Mouse (Mus musculus): ENCODE data around the gene Tns3. TPM values are rescaled to one million over a fixed set of nuclear protein-coding genes. Genes with fewer than 3 reads are reported as not detected.

The Tns3 gene
- total RNA-seq (2014; fragmentation: Nextera tagmentation) (not detected in 2 replicates), total RNA-seq (2017) (0.22 and 0.41 TPM in 2 replicates), polyA plus RNA-seq (2012) (not detected in 2 replicates)

GRCm38 (mm10) chr11:8664393-8664743 is at the start of gene Tns3:
TSS of gene Tns3 (minus strand) at chr11:8664535.
- ATAC-seq (ENCODE audit: extremely low read depth, insufficient number of reproducible peaks, low FRiP score, poor library complexity, severe bottlenecking) (no peak), DNase-seq (ENCODE audit: low spot score) (no peak)
- peaks cover 10% of the 10 kb centered on the region; the same call in 1 of the 2 replicates for H3K9me3 ChIP-seq (replicated peaks)
- H3K36me3 ChIP-seq (replicated peaks) = no peaks in the 10 kb centered on the region
- H3K27me3 ChIP-seq (ENCODE audit: insufficient read depth, low read length) = peaks cover 5% of the 10 kb centered on the region; the same call in 1 of the 2 replicates
- H3K4me3 ChIP-seq (ENCODE audit: low read depth, low read length) = no peak within 1 kb of the TSS
- H3K4me1 ChIP-seq (ENCODE audit: insufficient read depth, low read depth, low read length) = no peaks in the 10 kb centered on the region
- TF ChIP-seq GATA2 (IDR thresholded peaks at IDR 0.05; ENCODE audit: borderline replicate concordance, low read depth, low read length) (no peak), CTCF (IDR thresholded peaks at IDR 0.05; ENCODE audit: low read depth, low read length) (no peak), TAL1 (conservative IDR thresholded peaks at IDR 0.05; ENCODE audit: low read depth, low read length) (no peak), GATA1 (IDR thresholded peaks at IDR 0.05; ENCODE audit: borderline replicate concordance, low read length) (no peak), POLR2AphosphoS5 (IDR thresholded peaks at IDR 0.05; ENCODE audit: insufficient replicate concordance, low read depth, low read length) (no peak)

- ATAC-seq (ENCODE audit: extremely low read depth, insufficient number of reproducible peaks, low FRiP score, poor library complexity, severe bottlenecking) (no peak), DNase-seq (ENCODE audit: low spot score) (no peak)
- no peaks in the 10 kb centered on the region for H3K4me1 ChIP-seq (ENCODE audit: insufficient read depth, low read depth, low read length)
Observed at GRCm38 (mm10) chr11:8706246-8707041, 42.1 kb upstream of the Tns3 start.

GRCm38 (mm10) chr11:8705156-8705555 is 40.8 kb upstream of the Tns3 start:
- no peaks in the 10 kb centered on the region for H3K36me3 ChIP-seq (replicated peaks)
- no peak overlapping the region for H3K4me3 ChIP-seq (ENCODE audit: low read depth, low read length)
- no peak for TF ChIP-seq GATA2 (IDR thresholded peaks at IDR 0.05; ENCODE audit: borderline replicate concordance, low read depth, low read length)
- no peak for TF ChIP-seq POLR2AphosphoS5 (IDR thresholded peaks at IDR 0.05; ENCODE audit: insufficient replicate concordance, low read depth, low read length)
- TF ChIP-seq GATA1 (IDR thresholded peaks at IDR 0.05; ENCODE audit: borderline replicate concordance, low read length) = no peak
- TF ChIP-seq TAL1 (conservative IDR thresholded peaks at IDR 0.05; ENCODE audit: low read depth, low read length) = no peak
- no peak for TF ChIP-seq CTCF (IDR thresholded peaks at IDR 0.05; ENCODE audit: low read depth, low read length)
- ATAC-seq (ENCODE audit: extremely low read depth, insufficient number of reproducible peaks, low FRiP score, poor library complexity, severe bottlenecking) (no peak), DNase-seq (ENCODE audit: low spot score) (no peak)
- H3K9me3 ChIP-seq (replicated peaks) = no peaks in the 10 kb centered on the region
- H3K4me1 ChIP-seq (ENCODE audit: insufficient read depth, low read depth, low read length) = no peaks in the 10 kb centered on the region
- H3K27me3 ChIP-seq (ENCODE audit: insufficient read depth, low read length) = no peaks in the 10 kb centered on the region

More at GRCm38 (mm10) chr11:8706246-8707041, 42.1 kb upstream of the Tns3 start:
- Histone ChIP-seq H3K27me3 (ENCODE audit: insufficient read depth, low read length) (no peaks in the 10 kb centered on the region), H3K4me3 (ENCODE audit: low read depth, low read length) (no peak overlapping the region), H3K9me3 (replicated peaks) (no peaks in the 10 kb centered on the region), H3K36me3 (replicated peaks) (no peaks in the 10 kb centered on the region)
- TF ChIP-seq TAL1 (conservative IDR thresholded peaks at IDR 0.05; ENCODE audit: low read depth, low read length) (no peak), POLR2AphosphoS5 (IDR thresholded peaks at IDR 0.05; ENCODE audit: insufficient replicate concordance, low read depth, low read length) (no peak), CTCF (IDR thresholded peaks at IDR 0.05; ENCODE audit: low read depth, low read length) (no peak), GATA1 (IDR thresholded peaks at IDR 0.05; ENCODE audit: borderline replicate concordance, low read length) (no peak), GATA2 (IDR thresholded peaks at IDR 0.05; ENCODE audit: borderline replicate concordance, low read depth, low read length) (no peak)

- Histone ChIP-seq H3K27me3 (ENCODE audit: insufficient read depth, low read length) (no peaks in the 10 kb centered on the region), H3K4me1 (ENCODE audit: insufficient read depth, low read depth, low read length) (no peaks in the 10 kb centered on the region), H3K9me3 (replicated peaks) (no peaks in the 10 kb centered on the region), H3K4me3 (ENCODE audit: low read depth, low read length) (no peak overlapping the region), H3K36me3 (replicated peaks) (no peaks in the 10 kb centered on the region)
- TF ChIP-seq GATA2 (IDR thresholded peaks at IDR 0.05; ENCODE audit: borderline replicate concordance, low read depth, low read length) (no peak), CTCF (IDR thresholded peaks at IDR 0.05; ENCODE audit: low read depth, low read length) (no peak), POLR2AphosphoS5 (IDR thresholded peaks at IDR 0.05; ENCODE audit: insufficient replicate concordance, low read depth, low read length) (no peak), TAL1 (conservative IDR thresholded peaks at IDR 0.05; ENCODE audit: low read depth, low read length) (no peak), GATA1 (IDR thresholded peaks at IDR 0.05; ENCODE audit: borderline replicate concordance, low read length) (no peak)
- DNase-seq (ENCODE audit: low spot score) = no peak
- no peak for ATAC-seq (ENCODE audit: extremely low read depth, insufficient number of reproducible peaks, low FRiP score, poor library complexity, severe bottlenecking)
Observed at GRCm38 (mm10) chr11:8703876-8704275, 39.5 kb upstream of the Tns3 start.

- TF ChIP-seq GATA2 (IDR thresholded peaks at IDR 0.05; ENCODE audit: borderline replicate concordance, low read depth, low read length) = no peak
- no peak for TF ChIP-seq POLR2AphosphoS5 (IDR thresholded peaks at IDR 0.05; ENCODE audit: insufficient replicate concordance, low read depth, low read length)
- TF ChIP-seq GATA1 (IDR thresholded peaks at IDR 0.05; ENCODE audit: borderline replicate concordance, low read length) = no peak
- TF ChIP-seq CTCF (IDR thresholded peaks at IDR 0.05; ENCODE audit: low read depth, low read length) = no peak
- TF ChIP-seq TAL1 (conservative IDR thresholded peaks at IDR 0.05; ENCODE audit: low read depth, low read length) = no peak
- Histone ChIP-seq H3K27me3 (ENCODE audit: insufficient read depth, low read length) (no peaks in the 10 kb centered on the region), H3K4me3 (ENCODE audit: low read depth, low read length) (no peak overlapping the region), H3K9me3 (replicated peaks) (no peaks in the 10 kb centered on the region), H3K36me3 (replicated peaks) (no peaks in the 10 kb centered on the region), H3K4me1 (ENCODE audit: insufficient read depth, low read depth, low read length) (no peaks in the 10 kb centered on the region)
- DNase-seq (ENCODE audit: low spot score) (no peak), ATAC-seq (ENCODE audit: extremely low read depth, insufficient number of reproducible peaks, low FRiP score, poor library complexity, severe bottlenecking) (no peak)
Observed at GRCm38 (mm10) chr11:8702532-8702886, 38.2 kb upstream of the Tns3 start.

- H3K4me1 ChIP-seq (ENCODE audit: insufficient read depth, low read depth, low read length) = no peaks in the 10 kb centered on the region
- no peak for ATAC-seq (ENCODE audit: extremely low read depth, insufficient number of reproducible peaks, low FRiP score, poor library complexity, severe bottlenecking)
Observed at GRCm38 (mm10) chr11:8701845-8702531, 37.7 kb upstream of the Tns3 start.

More at GRCm38 (mm10) chr11:8701845-8702531, 37.7 kb upstream of the Tns3 start:
- H3K27me3 ChIP-seq (ENCODE audit: insufficient read depth, low read length) = no peaks in the 10 kb centered on the region
- TF ChIP-seq GATA1 (IDR thresholded peaks at IDR 0.05; ENCODE audit: borderline replicate concordance, low read length) (no peak), GATA2 (IDR thresholded peaks at IDR 0.05; ENCODE audit: borderline replicate concordance, low read depth, low read length) (no peak), TAL1 (conservative IDR thresholded peaks at IDR 0.05; ENCODE audit: low read depth, low read length) (no peak)
- no peak for DNase-seq (ENCODE audit: low spot score)
- no peaks in the 10 kb centered on the region for H3K9me3 ChIP-seq (replicated peaks)
- no peak overlapping the region for H3K4me3 ChIP-seq (ENCODE audit: low read depth, low read length)
- H3K36me3 ChIP-seq (replicated peaks) = no peaks in the 10 kb centered on the region

All from G1E (cell line).